Mouse (Mus musculus) B cell, adult 62 days (primary cell): ENCODE measurements around the gene Zfp618. TPM values are rescaled to one million over a fixed set of nuclear protein-coding genes. Genes with fewer than 3 reads are reported as not detected.

Experiments
- total RNA-seq: library from RNA; stranded (reverse); gene quantifications from 4 replicates; pipeline ENCODE4 v1.2.4, GENCODE M21; 2023

Zfp618 gene
- total RNA-seq, result 0.12 to 0.19 TPM in 2 of 4 replicates, not detected in the others

DNA sequence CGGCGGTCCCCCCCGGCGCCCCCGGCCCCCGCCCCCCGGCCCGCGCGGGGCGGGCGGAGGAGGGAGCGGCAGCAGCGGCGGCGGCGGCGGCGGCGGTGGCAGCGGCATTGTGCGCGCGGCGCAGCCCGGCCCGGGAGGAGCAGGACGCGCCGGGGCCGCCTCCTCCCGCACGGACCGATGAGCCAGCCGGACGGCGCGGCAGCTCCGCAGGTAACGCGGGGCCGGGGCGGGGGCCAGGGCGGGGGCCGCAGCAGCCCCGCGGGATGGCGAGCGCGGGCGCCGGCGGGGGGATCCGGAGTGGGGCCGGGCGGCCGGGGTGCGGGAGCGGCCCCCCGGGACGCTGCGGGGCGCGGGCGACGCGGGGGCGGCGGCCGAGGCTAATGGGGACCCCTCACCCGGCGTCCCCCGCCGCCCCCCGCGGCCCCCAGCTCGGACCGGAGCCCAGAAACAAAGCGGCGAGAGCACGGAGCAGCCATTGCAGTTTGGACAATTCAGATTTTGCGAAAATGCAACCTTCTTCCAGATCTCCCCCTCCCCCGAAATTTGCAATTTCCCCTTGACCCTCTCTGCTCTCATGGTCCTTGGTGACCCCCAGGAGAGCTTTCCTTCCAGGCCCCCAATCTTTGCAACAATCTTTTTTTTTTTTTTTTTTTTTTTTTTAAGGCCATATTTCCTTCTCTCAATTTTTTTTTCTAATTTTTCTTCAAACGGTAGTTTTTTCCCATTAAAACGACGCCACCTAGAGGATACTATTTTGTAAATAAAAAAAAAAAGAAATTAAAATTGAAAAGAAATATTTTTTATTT is at the start of gene Zfp618:
Gene Zfp618, plus strand, starts transcription at position 77 of the 806 bp plus-strand sequence.

DNA sequence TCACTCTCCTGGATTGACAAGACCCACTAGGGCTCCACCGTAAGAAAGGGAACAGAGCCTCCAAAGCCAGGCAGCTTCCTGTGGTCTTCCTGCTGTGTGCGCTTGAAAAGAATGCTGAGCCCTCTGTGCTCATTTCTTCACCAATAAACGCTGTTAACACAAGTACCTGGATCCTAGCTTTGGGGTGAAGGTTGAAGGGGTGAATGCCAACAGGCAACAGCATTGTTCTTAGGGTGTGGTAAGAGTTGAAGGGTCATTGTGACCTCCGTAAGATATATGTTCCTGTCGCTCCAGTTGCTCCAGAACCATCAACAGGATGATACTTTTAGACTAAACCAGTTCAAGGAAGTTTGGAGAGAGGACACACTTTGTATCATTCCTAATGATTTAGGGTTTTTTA is 189.3 kb downstream of the Zfp618 start, which contains the start of gene Ambp:
Gene Ambp, minus strand, starts transcription at position 101 of the 400 bp plus-strand sequence.

DNA sequence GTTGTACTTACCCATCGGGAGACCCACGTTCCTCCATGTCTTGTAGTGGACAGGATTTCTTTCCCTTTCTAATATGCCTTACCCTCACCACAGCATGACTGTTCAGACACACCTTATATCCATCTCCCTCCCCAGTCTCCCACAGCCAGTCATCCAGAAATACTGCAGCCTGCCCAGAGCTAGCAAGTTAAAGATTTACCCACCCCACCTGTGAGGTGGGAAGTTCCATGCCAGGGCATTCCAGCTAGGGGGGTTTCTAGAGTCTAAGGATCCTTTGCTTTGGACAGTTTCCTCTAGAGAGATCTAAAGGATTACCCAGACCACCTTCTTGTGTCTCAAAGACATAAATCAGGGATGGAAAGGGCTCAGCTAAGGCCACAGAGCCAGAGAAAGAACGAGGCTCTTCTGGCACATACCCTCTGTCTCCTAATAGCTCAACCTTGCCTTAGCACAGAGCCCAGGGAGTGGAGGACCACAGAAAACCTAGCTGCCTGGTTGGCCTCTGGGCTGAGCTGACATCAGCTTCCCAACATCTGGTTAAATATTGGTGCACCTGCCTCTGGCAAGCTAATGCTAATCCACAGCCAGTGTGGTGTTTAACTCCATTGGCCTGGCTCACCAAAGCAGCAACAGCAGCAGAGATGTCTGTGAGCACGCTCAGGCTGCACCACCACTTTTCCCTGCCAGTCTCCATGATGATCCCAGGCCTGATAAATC is 206.8 kb downstream of the Zfp618 start, which contains the start of gene Kif12:
Gene Kif12, minus strand, starts transcription at position 163 of the 717 bp plus-strand sequence.

Other genes starting within 250 kb of the Zfp618 start
- gene Ambp, start 189.2 kb downstream of the Zfp618 start, total RNA-seq, result not detected in 4 replicates
- gene Kif12, start 206.6 kb downstream of the Zfp618 start, total RNA-seq, result not detected in 4 replicates
- 7.1 to 9.0 TPM (median 7.7 TPM) in 4 replicates for gene Col27a1, start 248.4 kb downstream of the Zfp618 start, total RNA-seq